Mouse (Mus musculus) liver, embryonic 18 days (tissue): ENCODE measurements around the gene Olfr701. TPM values are rescaled to one million over a fixed set of nuclear protein-coding genes. Genes with fewer than 3 reads are reported as not detected.

Experiments
- polyA plus RNA-seq: library from polyadenylated mRNA; depleted of rRNA; stranded (reverse); fragments of >200 nt; gene quantifications from 2 replicates; pipeline ENCODE4 v1.2.3, GENCODE M21; 2012; rRNA removed

Gene Olfr701
- polyA plus RNA-seq: not detected in 2 replicates

DNA sequence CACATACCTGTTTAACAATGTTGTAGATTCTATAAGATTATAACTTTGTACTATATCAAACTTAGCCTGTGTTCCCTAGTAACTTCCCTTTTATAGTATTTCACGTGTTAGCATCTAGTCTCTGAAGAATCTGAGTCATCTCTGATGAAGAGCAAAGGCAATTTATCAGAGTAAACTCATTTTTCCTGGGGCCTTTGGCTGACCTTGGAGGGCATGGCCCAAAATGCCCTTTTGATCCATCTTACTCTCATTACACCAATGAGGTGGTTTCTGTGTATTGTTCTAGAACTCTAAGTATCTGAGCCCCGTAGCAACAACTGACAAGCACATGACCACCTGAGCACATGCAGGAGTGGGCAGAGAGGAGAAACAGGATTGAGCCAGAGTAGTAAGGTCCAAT lies at the start of gene Olfr701:
Olfr701 (plus strand) TSS at position 301 of the 400 bp plus-strand sequence.

GRCm38 (mm10) chr7:106793098-106793497 lies 20.8 kb upstream of the Olfr701 start, which contains the start of gene Olfr699:
TSS of gene Olfr699 (minus strand) at chr7:106793198.

DNA sequence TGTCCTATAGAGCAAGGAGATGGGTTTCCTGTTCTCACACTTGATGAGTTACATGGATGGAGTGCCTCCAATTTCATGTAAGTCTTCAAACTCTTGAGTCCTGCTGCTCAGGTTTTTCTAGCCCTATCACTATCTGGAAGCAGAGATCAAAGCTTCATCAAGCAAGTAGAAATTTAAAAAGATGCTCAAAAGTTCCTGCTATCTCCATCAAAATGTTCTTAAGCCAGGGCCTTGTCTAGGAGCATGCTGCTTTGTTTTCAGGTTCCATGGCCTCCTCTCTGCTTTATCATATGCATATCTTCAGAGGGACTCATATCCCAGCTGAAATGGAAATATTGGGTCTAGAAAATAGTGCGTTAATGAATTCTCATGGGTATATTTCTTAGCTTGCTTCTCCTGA lies 5.2 kb upstream of the Olfr701 start, which contains the start of gene Olfr700:
Olfr700 (minus strand) TSS at position 101 of the 400 bp plus-strand sequence.

GRCm38 (mm10) chr7:106833793-106834192 lies 19.9 kb downstream of the Olfr701 start, which contains the start of gene Olfr702:
TSS of gene Olfr702 (minus strand) at chr7:106833893.

GRCm38 (mm10) chr7:106843060-106843459 lies 29.1 kb downstream of the Olfr701 start, which contains the start of gene Olfr703:
TSS of gene Olfr703 (plus strand) at chr7:106843360.

GRCm38 (mm10) chr7:106862885-106863284 lies 49.0 kb downstream of the Olfr701 start, which contains the start of gene Olfr704:
TSS of gene Olfr704 (plus strand) at chr7:106863185.

Other genes starting within 250 kb of the Olfr701 start
- gene Olfr693, start 133.5 kb upstream of the Olfr701 start, polyA plus RNA-seq: not detected in 2 replicates
- not detected in 2 replicates for gene Olfr694, start 122.3 kb upstream of the Olfr701 start, polyA plus RNA-seq
- gene Olfr695, start 97.7 kb upstream of the Olfr701 start, polyA plus RNA-seq: not detected in 2 replicates
- not detected in 2 replicates for gene Olfr697, start 71.7 kb upstream of the Olfr701 start, polyA plus RNA-seq
- gene Olfr698, start 58.7 kb upstream of the Olfr701 start, polyA plus RNA-seq: not detected in 2 replicates
- gene Olfr699, start 20.9 kb upstream of the Olfr701 start, polyA plus RNA-seq: not detected in 2 replicates
- not detected in 2 replicates for gene Olfr700, start 5.3 kb upstream of the Olfr701 start, polyA plus RNA-seq
- gene Olfr702, start 19.8 kb downstream of the Olfr701 start, polyA plus RNA-seq: not detected in 2 replicates
- gene Olfr703, start 29.2 kb downstream of the Olfr701 start, polyA plus RNA-seq: not detected in 2 replicates
- not detected in 2 replicates for gene Olfr704, start 49.1 kb downstream of the Olfr701 start, polyA plus RNA-seq
- gene Olfr705, start 62.8 kb downstream of the Olfr701 start, polyA plus RNA-seq: not detected in 2 replicates
- not detected in 2 replicates for gene Olfr706, start 74.0 kb downstream of the Olfr701 start, polyA plus RNA-seq
- gene Olfr707, start 87.1 kb downstream of the Olfr701 start, polyA plus RNA-seq: not detected in 2 replicates
- not detected in 2 replicates for gene Olfr1532-ps1, start 93.9 kb downstream of the Olfr701 start, polyA plus RNA-seq
- gene Olfr709-ps1, start 118.1 kb downstream of the Olfr701 start, polyA plus RNA-seq: not detected in 2 replicates
- gene Olfr710, start 134.2 kb downstream of the Olfr701 start, polyA plus RNA-seq: not detected in 2 replicates
- not detected in 2 replicates for gene Olfr6, start 149.8 kb downstream of the Olfr701 start, polyA plus RNA-seq
- gene Olfr711, start 161.3 kb downstream of the Olfr701 start, polyA plus RNA-seq: not detected in 2 replicates
- not detected in 2 replicates for gene Olfr2, start 191.9 kb downstream of the Olfr701 start, polyA plus RNA-seq
- not detected in 2 replicates for gene Olfr713, start 217.0 kb downstream of the Olfr701 start, polyA plus RNA-seq